19 mouse cellular contexts compared by ENCODE assay signal in the genomic region with DNA sequence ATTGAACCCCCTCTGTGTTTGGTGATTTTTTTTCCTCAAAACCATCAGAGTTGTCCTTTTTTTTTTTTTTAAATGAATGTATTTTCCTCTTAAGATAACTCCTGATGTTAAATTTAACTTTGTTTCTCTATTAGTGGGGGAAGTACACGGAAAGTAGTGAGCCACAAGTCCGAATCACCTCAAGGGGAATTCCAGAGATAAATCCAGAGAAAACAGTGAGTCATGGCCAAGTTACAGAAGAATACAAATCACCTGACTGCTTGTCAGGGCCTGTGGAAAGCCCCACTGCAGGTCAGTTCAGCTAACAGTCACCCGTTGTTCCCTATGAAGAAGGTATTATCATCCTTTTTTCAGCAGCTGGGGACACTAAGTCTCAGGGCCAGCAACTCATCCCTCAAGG.
DNase-seq lines count a peak whose midpoint lies in the region; ATAC-seq and TF ChIP-seq lines count a peak whose summit lies in the region.
"Had no signal": no experiment of that assay in that cellular context is flagged by ENCODE, and none has a peak within 500 bp of the region (broad histone marks: within the 10 kb centered on the region; RNA-seq: fewer than 3 reads in every experiment).

No protein-coding gene starts in this region.

- no peak overlapping the region for H3K9ac ChIP-seq in lung, postnatal 0 days (replicated peaks; ENCODE audit: low read depth)
- H3K9ac ChIP-seq in stomach, embryonic 15.5 days: no peak overlapping the region
- H3K9ac ChIP-seq in liver, embryonic 11.5 days (ENCODE audit: low read depth, low read length): no peak overlapping the region
- H3K9ac ChIP-seq: embryonic facial prominence, embryonic 13.5 days; hindbrain, embryonic 12.5 days; intestine, embryonic 15.5 days; liver, embryonic 13.5 days had no signal

- no peak for DNase-seq in heart, embryonic 10.5 days (ENCODE audit: low spot score)
- no peak for DNase-seq in heart, postnatal 25 days (ENCODE audit: low spot score)
- peak; percentile 60 for DNase-seq in lung, postnatal 0 days (ENCODE audit: low spot score)
- DNase-seq in lung, postnatal 14 days: no peak
- DNase-seq in layer of hippocampus, postnatal 10 days (ENCODE audit: low spot score in 2 of 2): no peak
- DNase-seq in liver, embryonic 11.5 days (ENCODE audit: low spot score): no peak
- DNase-seq: cerebellum, adult 9-11 months; liver, embryonic 13.5 days; lung, postnatal 10 days; spleen, adult 18-20 months; thymus, postnatal 36 days had no signal

- peak overlapping the region; percentile 86; the same call in 1 of the 2 replicates for H3K27ac ChIP-seq in heart, embryonic 10.5 days
- no peak overlapping the region for H3K27ac ChIP-seq in lung, postnatal 0 days (ENCODE audit: low read length)
- H3K27ac ChIP-seq in stomach, embryonic 15.5 days: 0 out of 2 replicates have a peak overlapping the region, but pooled peaks have one; percentile 26
- H3K27ac ChIP-seq in liver, embryonic 11.5 days (ENCODE audit: low read depth, low read length): no peak overlapping the region
- H3K27ac ChIP-seq: embryonic facial prominence, embryonic 13.5 days; hindbrain, embryonic 12.5 days; intestine, embryonic 15.5 days; liver, embryonic 13.5 days had no signal

- peaks cover 3% of the 10 kb centered on the region; the same call in 1 of the 2 replicates for H3K4me1 ChIP-seq in heart, embryonic 10.5 days
- H3K4me1 ChIP-seq in lung, postnatal 0 days (ENCODE audit: insufficient read depth, low read depth, low read length): no peaks in the 10 kb centered on the region
- H3K4me1 ChIP-seq in stomach, embryonic 15.5 days: no peaks in the 10 kb centered on the region; the same call in 1 of the 2 replicates
- H3K4me1 ChIP-seq in liver, embryonic 11.5 days (replicated peaks; ENCODE audit: control insufficient read depth, insufficient read depth, low read length): no peaks in the 10 kb centered on the region
- H3K4me1 ChIP-seq: embryonic facial prominence, embryonic 13.5 days; hindbrain, embryonic 12.5 days; intestine, embryonic 15.5 days; liver, embryonic 13.5 days had no signal

- H3ac ChIP-seq in C2C12 (ENCODE audit: control insufficient read depth, insufficient read length, low read depth): no peak overlapping the region

- no peaks in the 10 kb centered on the region for H3K79me2 ChIP-seq in C2C12 (ENCODE audit: control insufficient read depth, insufficient read depth)

- H3K4me3 ChIP-seq in heart, embryonic 10.5 days: no peak overlapping the region
- no peak overlapping the region for H3K4me3 ChIP-seq in lung, postnatal 0 days (ENCODE audit: low read depth, low read length)
- no peak overlapping the region for H3K4me3 ChIP-seq in C2C12 (ENCODE audit: insufficient read depth, poor library complexity, severe bottlenecking)
- no peak overlapping the region for H3K4me3 ChIP-seq in stomach, embryonic 15.5 days (replicated peaks)
- H3K4me3 ChIP-seq in liver, embryonic 11.5 days (ENCODE audit: low read depth, low read length): no peak overlapping the region
- H3K4me3 ChIP-seq: embryonic facial prominence, embryonic 13.5 days; hindbrain, embryonic 12.5 days; intestine, embryonic 15.5 days; left cerebral cortex, adult 2 months; liver, embryonic 13.5 days had no signal

- no peaks in the 10 kb centered on the region for H3K27me3 ChIP-seq in heart, embryonic 10.5 days (ENCODE audit: insufficient read depth, poor library complexity, severe bottlenecking)
- H3K27me3 ChIP-seq in lung, postnatal 0 days (replicated peaks; ENCODE audit: insufficient read depth, low read length): no peaks in the 10 kb centered on the region
- H3K27me3 ChIP-seq in C2C12 (ENCODE audit: control insufficient read depth, insufficient read depth, insufficient read length): no peaks in the 10 kb centered on the region
- no peaks in the 10 kb centered on the region for H3K27me3 ChIP-seq in stomach, embryonic 15.5 days (replicated peaks)
- H3K27me3 ChIP-seq in liver, embryonic 11.5 days (replicated peaks; ENCODE audit: control insufficient read depth, insufficient read depth, low read length): no peaks in the 10 kb centered on the region
- H3K27me3 ChIP-seq: embryonic facial prominence, embryonic 13.5 days; hindbrain, embryonic 12.5 days; intestine, embryonic 15.5 days; liver, embryonic 13.5 days had no signal

- intact Hi-C loops in heart, postnatal 25 days (cut with DNase I): loop anchor here (5.0 kb wide), 2 partner anchors 86 to 236 kb away; no protein-coding TSS in a partner anchor

- no peaks in the 10 kb centered on the region for H3K79me3 ChIP-seq in C2C12 (ENCODE audit: low read depth)

- 28% methylated on average over 3 of the region's 3 CpGs for WGBS in heart, embryonic 10.5 days
- 42% methylated on average over 3 of the region's 3 CpGs for WGBS in lung, postnatal 0 days
- 41% methylated on average over 3 of the region's 3 CpGs for WGBS in stomach, embryonic 15.5 days
- 61% methylated on average over 3 of the region's 3 CpGs for WGBS in liver, embryonic 11.5 days

- ATAC-seq in lung, postnatal 0 days: peak; percentile 69
- ATAC-seq in stomach, embryonic 15.5 days (ENCODE audit: insufficient read depth, low FRiP score, low read depth): peak; percentile 40; the same call in 1 of the 2 replicates
- ATAC-seq in liver, embryonic 11.5 days (replicated peaks; ENCODE audit: low FRiP score): no peak
- ATAC-seq: midbrain, embryonic 16.5 days had no signal

- no peaks in the 10 kb centered on the region for H3K9me3 ChIP-seq in heart, embryonic 10.5 days
- no peaks in the 10 kb centered on the region for H3K9me3 ChIP-seq in lung, postnatal 0 days (ENCODE audit: low read length)
- H3K9me3 ChIP-seq in stomach, embryonic 15.5 days: no peaks in the 10 kb centered on the region
- no peaks in the 10 kb centered on the region for H3K9me3 ChIP-seq in liver, embryonic 11.5 days (ENCODE audit: control insufficient read depth, low read length)
- H3K9me3 ChIP-seq: embryonic facial prominence, embryonic 13.5 days; G1E; hindbrain, embryonic 12.5 days; intestine, embryonic 15.5 days; liver, embryonic 13.5 days had no signal

- H3K36me3 ChIP-seq in heart, embryonic 10.5 days: no peaks in the 10 kb centered on the region
- no peaks in the 10 kb centered on the region for H3K36me3 ChIP-seq in lung, postnatal 0 days (ENCODE audit: insufficient read depth, low read length)
- H3K36me3 ChIP-seq in C2C12 (ENCODE audit: control insufficient read depth, insufficient read depth): no peaks in the 10 kb centered on the region
- no peaks in the 10 kb centered on the region for H3K36me3 ChIP-seq in stomach, embryonic 15.5 days
- H3K36me3 ChIP-seq in liver, embryonic 11.5 days (ENCODE audit: control insufficient read depth, insufficient read depth, low read length): no peaks in the 10 kb centered on the region
- H3K36me3 ChIP-seq: embryonic facial prominence, embryonic 13.5 days; G1E; hindbrain, embryonic 12.5 days; intestine, embryonic 15.5 days; liver, embryonic 13.5 days had no signal

- no peak for TF ChIP-seq CTCF in lung, postnatal 0 days (IDR thresholded peaks at IDR 0.05)
- no peak for TF ChIP-seq CTCF in C2C12 (IDR thresholded peaks at IDR 0.05; ENCODE audit: control insufficient read depth, insufficient read depth, insufficient read length)

- peak; percentile 57 for TF ChIP-seq EP300 in lung, postnatal 0 days (IDR thresholded peaks at IDR 0.05)

- H3K4me2 ChIP-seq in lung, postnatal 0 days (replicated peaks; ENCODE audit: low read depth, low read length): no peak overlapping the region
- no peak overlapping the region for H3K4me2 ChIP-seq in stomach, embryonic 15.5 days
- H3K4me2 ChIP-seq in liver, embryonic 11.5 days: no peak overlapping the region
- H3K4me2 ChIP-seq: embryonic facial prominence, embryonic 13.5 days; hindbrain, embryonic 12.5 days; intestine, embryonic 15.5 days; liver, embryonic 13.5 days had no signal

TF ChIP-seq in C2C12, 6 proteins besides CTCF, POLR2A, EP300 and RAD21:
- TF ChIP-seq USF1 (IDR thresholded peaks at IDR 0.05; ENCODE audit: low read depth) (peak; percentile 3), MYOG (IDR thresholded peaks at IDR 0.05; ENCODE audit: control insufficient read depth, extremely low read depth, insufficient read length) (no peak)

Comparison
In these comparisons a context has a peak if more than half of its experiments do, and no peak if none do; other contexts are left out.
1. H3K27ac ChIP-seq: peak in heart, embryonic 10.5 days (single experiment) and stomach, embryonic 15.5 days (single experiment); none in lung, postnatal 0 days (single experiment) and liver, embryonic 11.5 days (single experiment).